Mouse (Mus musculus) layer of hippocampus, adult 9-10 months (tissue): ENCODE results near the gene Mtmr10.
A peak's percentile ranks its signal among the peaks of the same experiment; 100 is the strongest.

Source experiments
- DNase-seq: peaks from one replicate; pipeline ENCODE4 v3.0.0; 2022; ENCODE audit warnings: low spot score

Mtmr10 gene

GRCm38 (mm10) chr7:64296286-64297010 lies 9.0 kb downstream of the Mtmr10 start:
- no peak for DNase-seq

- DNase-seq = no peak
Measured at GRCm38 (mm10) chr7:64310241-64310640, 22.8 kb downstream of the Mtmr10 start.

DNA sequence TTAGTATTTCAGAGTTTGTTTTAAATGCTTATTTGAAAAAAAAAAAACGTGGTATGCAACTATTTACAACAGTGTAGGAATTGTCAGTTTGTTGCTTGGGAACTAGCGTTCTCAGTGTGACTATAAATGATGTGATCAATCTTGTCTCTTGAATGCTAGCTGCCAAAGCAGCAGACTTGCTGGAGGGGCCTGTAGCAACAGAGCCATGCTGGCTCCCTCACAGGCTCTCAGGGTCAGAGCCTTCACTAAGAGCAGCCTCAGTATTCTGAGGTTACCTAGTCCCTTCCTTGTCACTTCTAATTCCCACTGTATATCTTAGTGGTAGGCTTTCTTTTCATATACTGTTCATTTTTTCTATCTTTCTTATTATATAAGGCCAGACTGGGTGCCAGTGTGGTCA lies 23.3 kb downstream of the Mtmr10 start:
- DNase-seq = no peak

DNA sequence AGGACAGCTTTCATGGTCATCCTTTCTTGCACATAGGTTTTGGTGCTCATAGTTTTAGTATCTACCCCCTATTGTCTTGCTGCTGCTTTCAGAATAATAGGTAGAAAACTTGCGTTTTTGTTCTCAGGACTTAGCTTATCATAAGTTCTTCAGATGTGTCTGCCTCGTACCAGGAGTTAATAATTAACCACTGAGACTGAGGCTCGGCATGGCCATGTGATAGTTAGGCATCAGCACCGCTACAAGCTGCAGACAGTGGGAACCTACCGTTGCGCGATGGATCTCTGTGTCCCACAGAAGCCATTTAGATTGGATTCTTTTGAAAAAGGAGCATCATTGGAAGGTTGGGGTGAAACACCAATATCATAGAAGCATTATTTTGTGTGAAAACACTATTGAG lies 25.4 kb downstream of the Mtmr10 start:
- no peak for DNase-seq

DNA sequence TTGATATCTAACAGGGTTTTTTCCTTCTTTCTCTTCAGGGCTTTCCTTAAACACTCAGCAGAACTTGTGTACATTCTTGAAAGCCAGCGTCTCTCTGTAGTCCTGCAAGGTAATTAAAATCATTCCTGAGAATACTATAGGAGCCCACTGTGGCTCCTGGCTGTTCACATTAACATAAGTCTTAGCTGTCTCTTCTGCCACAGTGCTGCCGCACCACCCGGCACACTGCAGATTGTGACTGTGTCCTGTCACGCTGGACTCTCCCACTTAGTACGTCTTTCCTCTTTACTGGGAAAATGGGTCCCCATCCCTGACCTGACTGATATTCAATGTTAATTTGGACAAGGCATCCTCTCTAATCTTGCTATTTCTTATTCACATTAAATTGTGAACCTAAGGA lies 33.7 kb downstream of the Mtmr10 start:
- no peak for DNase-seq

DNA sequence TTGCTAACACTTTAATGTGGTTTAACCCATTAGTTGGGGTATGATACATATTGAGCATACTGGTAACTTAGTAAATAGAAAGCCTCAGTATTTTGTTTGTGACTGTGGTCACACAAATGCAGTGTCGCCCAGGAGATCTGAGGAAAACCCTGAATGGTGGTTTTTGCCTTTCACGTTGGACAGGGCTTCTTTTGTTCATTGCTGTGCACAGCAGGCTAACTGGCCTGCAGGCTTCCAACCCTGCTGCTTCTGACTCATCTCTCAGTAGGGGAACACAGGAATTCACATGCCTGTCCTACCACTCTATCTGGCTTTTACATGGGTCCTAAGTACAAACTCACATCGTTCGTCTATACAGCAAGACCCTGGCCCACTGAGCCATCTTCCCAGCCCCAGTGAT lies 34.2 kb downstream of the Mtmr10 start:
- DNase-seq = no peak

DNA sequence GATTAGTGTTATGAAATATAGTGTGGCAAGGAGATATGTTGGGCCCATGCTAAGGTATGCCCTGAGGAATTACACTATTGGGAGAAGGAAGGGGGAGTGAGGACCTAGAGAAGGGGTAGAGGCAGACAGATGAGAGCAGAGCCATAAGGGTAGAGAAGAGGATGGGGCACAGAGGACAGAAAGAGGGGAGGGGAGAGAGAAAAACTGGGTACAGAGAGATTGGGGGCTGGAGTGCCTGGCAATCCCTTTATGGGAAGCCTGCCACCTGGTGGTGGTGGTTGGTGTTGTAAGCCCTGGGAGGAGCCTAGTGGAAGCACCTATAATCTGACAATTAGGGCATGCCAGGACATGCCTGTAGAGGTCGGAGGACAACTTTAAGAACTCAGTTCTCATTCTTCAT lies 39.4 kb downstream of the Mtmr10 start:
- peak; percentile 86 for DNase-seq

DNA sequence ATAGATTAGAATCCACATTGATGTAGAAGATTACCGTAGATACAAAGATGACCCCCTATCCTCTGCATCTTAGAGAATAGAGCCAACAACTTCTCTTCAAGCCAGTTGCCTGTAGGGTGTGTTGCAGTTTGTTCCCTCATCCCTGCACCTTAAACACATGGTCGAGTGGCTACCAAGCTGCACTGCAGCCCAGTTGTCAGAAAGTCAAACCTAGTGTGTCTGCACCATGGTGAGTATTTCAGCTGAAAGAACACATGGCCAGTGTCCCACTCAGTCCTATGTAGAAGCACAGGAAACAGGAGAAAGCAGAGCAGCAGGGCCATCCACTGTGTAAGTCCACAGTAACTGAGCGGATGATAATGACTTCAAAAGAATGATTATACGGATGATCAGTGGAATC lies 40.0 kb downstream of the Mtmr10 start:
- no peak for DNase-seq

GRCm38 (mm10) chr7:64331309-64331708 lies 43.9 kb downstream of the Mtmr10 start:
- no peak for DNase-seq

DNA sequence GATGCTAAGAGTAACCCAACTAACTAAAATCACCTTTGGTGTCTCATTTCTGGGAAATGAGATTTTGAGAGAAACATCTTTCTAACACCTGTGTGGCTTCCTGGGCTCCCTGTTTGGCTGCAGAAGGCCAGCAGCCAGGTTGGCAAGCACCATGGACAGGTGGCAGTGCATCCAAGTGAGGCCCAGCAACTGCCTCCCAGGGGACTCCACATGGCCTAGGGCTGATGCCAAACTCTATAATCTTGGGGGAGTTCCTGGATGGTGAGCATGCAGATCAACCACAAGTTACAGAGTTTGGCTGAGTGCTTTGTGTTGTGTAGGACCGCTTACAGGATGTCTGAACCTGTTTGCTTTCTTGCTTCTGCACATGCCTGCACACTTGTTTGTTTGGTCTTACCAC lies 45.2 kb downstream of the Mtmr10 start:
- DNase-seq = no peak

- no peak for DNase-seq
Measured at GRCm38 (mm10) chr7:64347813-64348212, 60.4 kb downstream of the Mtmr10 start.

- peak; percentile 29 for DNase-seq
Measured at GRCm38 (mm10) chr7:64349147-64349861, 61.9 kb downstream of the Mtmr10 start.

DNA sequence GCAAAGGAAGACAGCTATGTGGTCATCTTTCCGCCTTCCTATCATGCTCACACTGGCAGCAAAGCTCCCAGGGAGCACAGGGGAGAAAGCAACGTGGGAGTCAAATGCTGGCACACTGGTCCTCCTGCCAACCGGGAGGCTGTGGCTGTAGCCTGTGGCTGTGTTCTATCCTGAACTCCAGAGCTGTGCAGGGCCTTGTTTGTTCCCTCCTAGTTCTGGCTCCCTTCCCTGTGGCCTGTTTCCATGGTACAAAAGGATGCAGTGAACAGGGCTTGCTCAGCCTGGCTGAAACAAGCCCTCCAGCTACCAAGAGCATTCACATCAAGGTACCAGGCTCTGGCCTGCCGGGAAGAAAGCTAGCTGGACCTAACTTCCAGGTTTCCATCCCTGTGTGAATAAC lies 63.6 kb downstream of the Mtmr10 start:
- peak; percentile 46 for DNase-seq

DNA sequence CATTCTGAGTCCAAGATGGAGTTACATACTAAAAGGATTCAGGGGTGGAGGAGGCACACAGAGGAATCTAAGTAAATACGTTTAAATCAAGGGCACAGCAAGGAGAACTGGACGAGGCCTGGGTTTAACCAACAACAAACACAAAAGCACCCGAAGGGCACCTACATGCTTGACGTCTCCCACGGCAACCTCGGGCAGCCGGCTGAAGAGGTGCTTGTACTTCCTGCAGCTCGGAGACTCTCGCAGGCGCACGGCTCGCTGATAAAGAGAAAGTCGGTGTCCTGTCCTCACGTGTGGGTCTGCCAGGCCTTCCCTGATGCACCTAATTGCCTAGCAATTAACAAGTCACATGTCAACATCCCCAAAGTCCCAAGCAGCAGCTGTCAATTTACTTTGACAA lies 66.8 kb downstream of the Mtmr10 start:
- DNase-seq = no peak

GRCm38 (mm10) chr7:64356661-64357060 lies 69.2 kb downstream of the Mtmr10 start:
- DNase-seq = no peak

DNA sequence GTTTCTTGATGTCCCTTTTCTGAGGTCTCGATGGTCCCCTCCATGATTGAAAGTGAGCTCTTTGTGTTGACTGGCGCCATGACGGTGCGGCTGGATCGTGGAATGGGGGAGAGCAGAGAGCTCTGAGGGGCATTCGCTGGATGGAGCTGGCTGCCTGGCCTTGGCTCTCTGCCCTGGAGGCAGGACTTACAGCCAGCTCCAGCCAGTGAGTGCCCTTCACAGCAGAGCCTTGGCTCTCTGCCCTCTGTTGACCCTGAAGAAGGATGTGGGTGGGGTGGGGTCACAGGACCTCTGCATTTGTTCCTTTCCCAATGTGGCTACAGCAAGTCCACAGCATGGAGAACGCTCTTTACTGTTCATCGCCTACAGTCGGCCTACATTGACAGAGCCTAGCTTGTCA lies 70.0 kb downstream of the Mtmr10 start:
- peak; percentile 38 for DNase-seq

GRCm38 (mm10) chr7:64358666-64359065 lies 71.2 kb downstream of the Mtmr10 start:
- no peak for DNase-seq

DNA sequence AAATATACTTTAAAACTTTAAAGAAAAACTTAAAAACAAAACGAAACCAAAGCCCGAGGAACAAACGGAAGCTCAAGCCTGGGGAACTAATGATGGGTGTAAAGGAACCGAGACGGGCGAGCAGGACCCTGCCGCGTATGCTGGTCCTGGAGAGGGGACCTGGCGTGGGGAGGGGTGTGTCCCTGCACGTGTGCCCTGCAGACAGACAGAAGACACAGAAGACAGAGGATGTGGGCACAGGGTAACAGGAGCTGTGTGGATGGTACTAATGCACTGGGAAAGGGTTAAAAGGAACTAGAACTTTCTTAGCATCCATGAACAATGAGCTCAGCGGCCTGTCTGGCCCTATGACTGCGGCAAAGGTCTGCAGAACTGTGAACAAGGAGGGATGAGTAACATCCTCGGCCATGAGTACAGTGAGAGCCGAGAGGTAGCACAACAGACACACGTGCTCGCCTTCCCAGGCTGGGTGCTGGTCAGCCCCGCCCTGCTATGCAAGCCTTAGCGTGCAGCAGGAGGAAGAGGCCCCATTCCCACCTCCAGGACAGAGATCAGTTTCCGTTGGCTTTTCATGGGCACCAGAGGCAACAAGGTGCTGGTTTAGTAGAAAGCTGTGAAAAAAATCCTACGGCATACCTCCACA lies 72.6 kb downstream of the Mtmr10 start:
- DNase-seq = no peak

DNA sequence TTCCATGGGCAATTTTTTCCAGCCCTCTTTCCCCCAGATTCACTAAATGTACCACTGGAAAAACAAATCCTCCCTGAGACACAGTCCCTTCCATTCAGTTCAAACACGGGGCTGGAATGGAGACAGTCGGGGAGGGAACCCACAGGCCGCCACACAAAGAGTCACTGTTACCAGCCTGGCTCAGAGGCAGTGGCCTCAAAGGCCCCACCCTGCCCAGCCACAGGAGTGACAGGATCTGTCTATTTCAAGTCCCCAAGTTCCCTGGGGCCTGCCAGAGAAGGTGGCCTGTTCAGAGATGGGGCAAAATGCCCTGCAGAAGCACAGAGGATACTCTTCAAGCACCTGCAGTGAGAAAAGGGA lies 73.1 kb downstream of the Mtmr10 start:
- DNase-seq = peak; percentile 27

- DNase-seq = no peak
Measured at GRCm38 (mm10) chr7:64365863-64366262, 78.4 kb downstream of the Mtmr10 start.

DNA sequence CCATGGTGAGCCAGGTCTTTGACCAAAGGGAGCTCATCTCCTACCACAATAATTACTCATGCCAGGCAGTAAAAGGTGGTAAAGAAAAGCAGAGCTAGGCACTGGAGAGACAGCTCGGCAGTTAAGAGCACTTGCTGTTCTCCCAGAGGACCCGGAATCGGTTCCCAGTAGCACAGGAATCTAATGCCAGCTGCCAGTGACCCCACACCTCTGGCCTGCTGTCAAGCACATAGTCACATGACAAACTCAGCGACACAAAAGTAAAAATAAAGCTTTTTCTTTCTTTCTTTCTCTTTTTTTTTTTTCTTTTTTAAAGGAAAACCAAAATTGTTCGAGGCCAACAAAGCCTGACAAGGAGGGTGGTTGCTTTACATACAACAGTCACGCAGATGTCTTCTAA lies 82.4 kb downstream of the Mtmr10 start:
- no peak for DNase-seq

- DNase-seq = no peak
Measured at GRCm38 (mm10) chr7:64371940-64372878, 84.8 kb downstream of the Mtmr10 start.
